Mouse (Mus musculus) myocyte (in vitro differentiated cells): ENCODE results near the gene Atp6v1g2.

ENCODE experiments used
- CEBPB ChIP-seq: IDR thresholded peaks from 2 replicates; pipeline ENCODE4 v1.6.1; 2011; ENCODE audit warnings: mild to moderate bottlenecking, moderate library complexity; ENCODE audit not compliant: poor library complexity, insufficient read depth, severe bottlenecking
- E2F4 ChIP-seq: IDR thresholded peaks from one replicate; pipeline ENCODE4 v1.6.1; 2011; ENCODE audit warnings: mild to moderate bottlenecking, control low read depth, moderate library complexity; ENCODE audit not compliant: insufficient read depth
- MAX ChIP-seq: IDR thresholded peaks from one replicate; pipeline ENCODE4 v1.6.1; 2011; ENCODE audit warnings: low read depth, mild to moderate bottlenecking, control low read depth
- MYOD1 ChIP-seq, 3 experiments: IDR thresholded peaks; one replicate each; pipeline ENCODE4 v1.6.1; 2011; ENCODE audit warnings: control low read depth in 2 of 3, low read depth in 2 of 3, mild to moderate bottlenecking in 2 of 3, moderate library complexity in 1 of 3; ENCODE audit not compliant: insufficient read length in 2 of 3, control insufficient read depth in 1 of 3
- MYOG ChIP-seq, 3 experiments: IDR thresholded peaks; one replicate each; pipeline ENCODE4 v1.6.1; 2011; ENCODE audit warnings: control low read depth in 2 of 3, low read depth in 2 of 3, mild to moderate bottlenecking in 2 of 3; ENCODE audit not compliant: insufficient read length in 2 of 3, control insufficient read depth in 1 of 3, insufficient read depth in 1 of 3
- POLR2A ChIP-seq: IDR thresholded peaks from one replicate; pipeline ENCODE4 v1.6.1; 2011; ENCODE audit warnings: low read depth, mild to moderate bottlenecking, control low read depth, moderate library complexity; ENCODE audit not compliant: insufficient read length
- POLR2AphosphoS2 ChIP-seq: IDR thresholded peaks from one replicate; pipeline ENCODE4 v1.6.1; 2011; ENCODE audit warnings: low read depth, control low read depth; ENCODE audit not compliant: insufficient read length
- SRF ChIP-seq: IDR thresholded peaks from one replicate; pipeline ENCODE4 v1.6.1; 2011; ENCODE audit warnings: low read depth; ENCODE audit not compliant: control insufficient read depth, insufficient read length
- TCF12 ChIP-seq: IDR thresholded peaks from one replicate; pipeline ENCODE4 v1.6.1; 2011; ENCODE audit warnings: mild to moderate bottlenecking, control low read depth; ENCODE audit not compliant: poor library complexity, insufficient read depth, severe bottlenecking
- TCF3 ChIP-seq: IDR thresholded peaks from one replicate; pipeline ENCODE4 v1.6.1; 2011; ENCODE audit warnings: low read depth, control low read depth; ENCODE audit not compliant: insufficient read length
- USF1 ChIP-seq: IDR thresholded peaks from one replicate; pipeline ENCODE4 v1.6.1; 2011; ENCODE audit warnings: low read depth, mild to moderate bottlenecking, control low read depth, moderate library complexity

DNA sequence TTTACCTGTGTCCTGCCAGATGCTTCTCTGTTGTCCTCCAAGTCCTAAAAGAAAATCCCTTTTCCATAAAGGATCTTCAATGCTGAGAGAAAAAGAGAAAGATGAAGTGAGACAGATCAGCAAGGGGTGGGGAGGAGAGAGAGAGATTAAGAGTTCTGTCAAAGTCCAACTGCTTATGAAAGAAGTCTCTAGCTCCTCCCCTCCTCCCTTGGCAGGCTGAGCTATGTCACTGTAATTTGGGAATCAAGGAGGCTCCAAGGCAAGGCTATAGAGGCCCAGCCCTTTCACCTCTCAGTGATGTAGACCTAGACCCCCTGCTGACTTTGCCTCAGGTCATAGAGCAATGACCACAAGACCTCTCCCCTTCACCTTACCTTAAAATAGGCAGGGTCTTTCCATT is 52.0 kb downstream of the Atp6v1g2 start:
- TF ChIP-seq POLR2A (no peak), TCF12 (no peak), POLR2AphosphoS2 (no peak), USF1 (no peak), E2F4 (no peak), MYOG (IDR thresholded peaks at IDR 0.05; ENCODE audit: control insufficient read depth in 1 of 3, insufficient read depth in 1 of 3, insufficient read length in 2 of 3, low read depth in 2 of 3) (no peak), CEBPB (no peak), SRF (no peak), MYOD1 (IDR thresholded peaks at IDR 0.05; ENCODE audit: control insufficient read depth in 1 of 3, insufficient read length in 2 of 3, low read depth in 2 of 3) (no peak), TCF3 (no peak), MAX (no peak)
